Mouse (Mus musculus) megakaryocyte, adult 5-6 weeks (primary cell): ENCODE results near the gene Gmppa. TPM values are rescaled to one million over a fixed set of nuclear protein-coding genes. Genes with fewer than 3 reads are reported as not detected.

Experiments
- ATAC-seq: 2 replicates; pipeline ENCODE4 v1.8.0; 2016; ENCODE audit warnings: mild to moderate bottlenecking, inconsistent platforms; ENCODE audit not compliant: poor library complexity, severe bottlenecking
- total RNA-seq, 2 experiments: library from RNA; stranded (forward) in 1 of 2; stranded (reverse) in 1 of 2; fragments of 153-499, 151-499 nt in 1 of 2; fragments of 221-1000, 200-1000 nt in 1 of 2; gene quantifications; 2 replicates each; pipeline versions ENCODE4 v1.2.3 to v1.2.4; 2015 to 2017

Gmppa gene
- total RNA-seq, 2 experiments from 2014 or later = 58.9 to 71.8 TPM

- no peak for ATAC-seq
These were observed 16.2 kb downstream of the Gmppa start for GRCm38 (mm10) chr1:75451900-75452299.

- ATAC-seq = no peak
These were observed 19.7 kb downstream of the Gmppa start for GRCm38 (mm10) chr1:75455433-75455832.

GRCm38 (mm10) chr1:75455948-75456347, 20.2 kb downstream of the Gmppa start:
- ATAC-seq = no peak

- ATAC-seq = no peak
These were observed 21.2 kb downstream of the Gmppa start for GRCm38 (mm10) chr1:75456746-75457564.

- ATAC-seq = no peak
These were observed 21.9 kb downstream of the Gmppa start for GRCm38 (mm10) chr1:75457710-75458024.

- ATAC-seq = no peak
These were observed 22.5 kb downstream of the Gmppa start for GRCm38 (mm10) chr1:75458025-75458788.

- no peak for ATAC-seq
These were observed 23.3 kb downstream of the Gmppa start for GRCm38 (mm10) chr1:75458789-75459684.

- no peak for ATAC-seq
These were observed 24.6 kb downstream of the Gmppa start for GRCm38 (mm10) chr1:75460297-75460696.

GRCm38 (mm10) chr1:75462636-75463035, 26.9 kb downstream of the Gmppa start:
- no peak for ATAC-seq

GRCm38 (mm10) chr1:75463652-75464204, 28.0 kb downstream of the Gmppa start:
- ATAC-seq = no peak

- ATAC-seq = peak; percentile 73
These were observed 31.6 kb downstream of the Gmppa start for GRCm38 (mm10) chr1:75467215-75467927.

- no peak for ATAC-seq
These were observed 33.6 kb downstream of the Gmppa start for GRCm38 (mm10) chr1:75469287-75469825.

- no peak for ATAC-seq
These were observed 40.7 kb downstream of the Gmppa start for GRCm38 (mm10) chr1:75476441-75476840.

GRCm38 (mm10) chr1:75477264-75477965, 41.7 kb downstream of the Gmppa start:
- peak; percentile 48 for ATAC-seq

- no peak for ATAC-seq
These were observed 42.2 kb downstream of the Gmppa start for GRCm38 (mm10) chr1:75477966-75478290.

GRCm38 (mm10) chr1:75478497-75478896, 42.8 kb downstream of the Gmppa start:
- peak; percentile 37; the same call in 1 of the 2 replicates for ATAC-seq

- peak; percentile 82 for ATAC-seq
These were observed 43.3 kb downstream of the Gmppa start, which contains the start of the genes Chpf and Tmem198 for GRCm38 (mm10) chr1:75478916-75479634. Gene Chpf, minus strand, starts transcription at chr1:75479307. Gene Tmem198, plus strand, starts transcription at chr1:75479532.

- no peak for ATAC-seq
These were observed 43.9 kb downstream of the Gmppa start for GRCm38 (mm10) chr1:75479635-75479989.

- ATAC-seq = no peak
These were observed 44.3 kb downstream of the Gmppa start for GRCm38 (mm10) chr1:75480036-75480435.
